Mouse (Mus musculus) cerebellum, adult 8-10 months (tissue): ENCODE measurements around the gene Fnbp1.
A peak's percentile ranks its signal among the peaks of the same experiment; 100 is the strongest.

Experiments used
- DNase-seq: peaks from one replicate; pipeline ENCODE4 v3.0.0; 2022

The Fnbp1 gene

GRCm38 (mm10) chr2:31091182-31091581 is 50.6 kb downstream of the Fnbp1 start:
- DNase-seq: no peak

- no peak for DNase-seq
These were observed 52.2 kb downstream of the Fnbp1 start for GRCm38 (mm10) chr2:31089607-31090006.

DNA sequence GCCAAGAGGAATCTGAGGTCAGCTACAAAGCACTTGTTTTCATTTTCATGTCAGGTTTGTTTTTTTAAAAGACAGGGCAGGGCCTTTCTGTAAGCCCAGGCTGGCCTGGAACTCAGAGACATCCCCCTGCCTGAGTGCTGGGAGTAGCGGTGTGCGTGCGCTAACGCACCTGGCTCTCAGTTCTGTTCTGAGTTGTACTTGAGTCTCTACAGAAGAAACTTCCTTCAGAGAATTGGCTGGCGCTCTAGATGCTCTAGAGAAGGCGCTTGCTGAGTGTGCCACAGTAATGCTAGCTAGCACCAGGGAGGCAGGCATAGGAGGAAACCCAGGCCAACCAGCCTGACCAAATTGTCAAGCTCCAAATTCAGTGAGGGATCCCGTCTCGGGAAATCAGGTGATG is 52.9 kb downstream of the Fnbp1 start:
- DNase-seq: no peak

DNA sequence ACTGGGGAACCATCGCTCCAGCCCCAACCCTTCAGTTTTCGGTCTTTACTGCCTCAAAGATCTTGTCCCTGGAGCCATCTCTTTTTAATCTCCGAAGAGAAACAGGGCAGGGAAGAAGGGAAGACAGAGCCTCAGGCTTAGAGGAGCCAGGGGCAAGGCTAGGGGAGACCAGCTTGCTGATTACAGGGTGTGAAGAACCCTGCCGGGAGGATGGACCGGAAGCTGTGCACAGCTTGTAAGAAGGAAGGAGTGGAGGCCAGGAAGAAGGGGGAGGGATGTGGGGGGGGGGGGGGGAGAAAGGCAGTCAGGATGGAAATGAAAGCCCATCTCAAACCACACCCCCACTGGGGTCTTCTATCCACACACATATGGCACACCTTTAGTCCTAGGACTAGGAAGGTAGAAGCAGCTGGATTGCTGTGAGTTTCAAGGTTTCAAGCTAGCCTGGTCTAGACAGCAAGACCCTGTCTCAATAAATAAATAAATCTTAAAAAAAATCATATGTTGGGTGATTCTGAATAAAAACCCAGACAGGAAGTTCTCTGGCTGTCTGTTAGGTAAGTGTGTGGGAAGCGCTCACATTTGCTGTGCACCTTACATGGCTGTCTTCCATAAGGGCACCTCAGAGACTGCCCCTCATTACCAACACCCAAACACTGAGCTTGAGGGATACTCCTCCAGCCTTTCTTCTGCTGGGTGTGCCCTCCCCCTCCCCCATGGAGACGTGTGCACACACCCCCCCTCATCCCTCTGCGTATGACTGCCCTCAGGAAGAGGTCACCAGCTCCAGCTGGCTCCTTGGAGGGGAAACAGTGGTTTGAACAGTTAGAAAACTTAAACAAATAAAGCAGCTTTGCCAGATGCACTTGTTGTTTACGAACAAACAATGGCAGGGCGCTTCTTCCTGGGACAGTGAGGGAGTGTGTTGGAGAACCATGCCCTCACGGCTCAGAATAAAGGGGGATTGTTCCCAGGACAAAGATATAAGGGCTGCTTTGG is 53.8 kb downstream of the Fnbp1 start:
- peak; percentile 73 for DNase-seq

DNA sequence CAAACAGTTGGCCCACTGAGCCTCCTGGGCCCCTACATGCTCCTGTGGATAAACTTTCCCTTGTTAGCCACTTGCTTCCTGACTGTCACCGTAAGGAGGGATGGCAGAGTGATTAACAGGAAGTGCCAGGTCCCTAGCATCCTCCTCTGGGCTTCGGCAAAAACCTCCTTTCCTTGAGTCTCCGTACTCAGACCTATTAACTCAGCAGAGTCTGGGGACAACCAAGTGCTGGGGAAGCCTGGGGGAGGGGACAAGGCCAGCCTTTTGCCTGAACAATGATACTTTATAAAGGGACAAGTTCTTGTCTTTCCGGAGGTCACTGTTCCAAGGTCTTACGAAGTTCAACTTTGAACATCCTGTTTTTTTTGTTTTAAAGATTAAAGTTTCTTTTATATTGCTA is 54.7 kb downstream of the Fnbp1 start:
- no peak for DNase-seq

DNA sequence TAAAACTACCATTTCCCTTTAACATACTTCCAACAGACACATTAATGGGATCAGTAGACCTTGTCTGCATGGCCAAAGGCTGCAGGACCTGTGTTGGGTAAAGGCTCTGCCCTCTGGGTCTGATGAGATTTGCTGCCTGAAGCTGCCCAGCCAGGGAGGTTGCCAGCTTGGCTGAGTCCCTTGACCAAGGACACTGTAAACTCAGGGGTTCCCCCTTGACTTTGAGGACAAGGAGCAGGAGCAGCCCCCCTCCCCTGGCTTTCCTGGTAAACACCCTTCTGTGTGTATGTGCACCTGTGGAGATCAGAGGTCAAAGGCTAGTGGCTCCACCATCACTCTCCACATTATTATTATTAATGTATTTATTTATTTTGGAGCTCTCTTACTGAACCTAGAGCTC is 55.3 kb downstream of the Fnbp1 start:
- no peak for DNase-seq

DNA sequence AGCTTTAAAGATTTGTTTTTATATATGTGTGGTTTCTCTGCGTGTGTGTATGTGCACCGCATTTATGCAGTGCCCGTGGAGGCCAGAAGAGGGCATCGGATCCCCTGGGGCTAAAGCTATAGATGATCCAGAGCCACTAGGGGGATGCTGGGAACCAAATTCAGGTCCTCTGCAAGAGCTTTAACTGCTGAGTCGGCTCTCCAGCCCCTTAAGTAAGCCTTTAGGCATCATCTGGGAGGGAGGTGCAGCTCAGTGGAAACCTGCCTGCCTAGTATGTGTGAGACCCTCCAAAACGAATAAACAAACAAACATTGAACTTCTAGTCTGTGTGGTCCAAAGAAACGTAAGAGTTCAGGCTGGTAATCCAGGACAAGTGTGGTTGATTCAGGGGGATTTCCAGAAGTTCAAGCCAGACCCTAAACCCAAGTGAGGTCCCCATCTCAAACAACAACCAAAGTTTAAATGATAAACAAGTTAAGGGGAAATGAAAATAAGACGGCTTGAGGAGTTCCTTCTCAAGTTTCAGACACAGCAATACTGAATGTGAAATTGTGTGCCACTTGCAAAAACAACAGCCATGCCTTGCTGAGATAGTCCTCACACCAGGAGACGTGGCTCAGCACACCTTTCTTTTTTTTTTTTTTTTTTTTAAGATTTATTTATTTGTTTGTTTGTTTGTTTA is 57.5 kb downstream of the Fnbp1 start:
- no peak for DNase-seq

GRCm38 (mm10) chr2:31083372-31083771 is 58.4 kb downstream of the Fnbp1 start:
- DNase-seq: no peak

DNA sequence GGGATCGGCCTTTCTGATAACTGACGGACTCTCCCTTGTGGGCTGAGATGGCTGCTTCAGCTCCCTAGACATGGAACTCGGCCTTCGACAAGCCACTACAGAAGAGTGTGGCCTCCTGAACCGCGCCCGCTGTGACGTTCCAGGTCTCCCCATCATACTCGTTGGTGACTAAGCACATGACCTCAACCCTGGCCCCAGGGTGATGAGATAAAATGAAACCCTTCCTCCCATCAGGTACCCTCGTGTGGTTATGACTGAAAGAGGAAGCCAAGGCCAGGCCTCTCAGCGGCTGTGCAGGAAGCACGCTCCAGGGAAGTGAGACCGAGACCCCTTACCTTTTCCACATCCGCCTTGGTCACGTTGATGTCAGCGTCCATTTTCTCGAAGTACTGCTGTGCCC is 59.2 kb downstream of the Fnbp1 start:
- DNase-seq: no peak

- no peak for DNase-seq
These were observed 60.5 kb downstream of the Fnbp1 start for GRCm38 (mm10) chr2:31081349-31081748.

DNA sequence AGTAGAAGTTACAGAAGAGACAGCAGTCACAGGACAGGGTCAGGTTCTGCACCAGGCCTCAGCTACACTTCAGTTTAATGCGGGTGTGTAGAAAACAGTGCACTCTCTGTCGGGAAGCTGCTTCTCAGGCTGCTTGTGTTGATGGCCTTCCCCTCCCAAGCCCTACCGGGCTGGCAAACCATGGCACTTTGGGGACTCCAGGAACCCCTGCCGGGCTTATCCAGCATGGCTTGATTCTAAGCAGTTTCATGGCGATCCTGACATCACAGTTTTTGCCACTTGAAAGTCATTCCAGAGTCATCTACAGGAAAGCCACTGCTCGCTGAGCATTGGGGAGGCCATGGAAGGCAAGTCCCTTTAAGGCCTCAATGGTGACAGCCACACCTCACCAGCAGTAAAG is 62.7 kb downstream of the Fnbp1 start:
- DNase-seq: no peak

DNA sequence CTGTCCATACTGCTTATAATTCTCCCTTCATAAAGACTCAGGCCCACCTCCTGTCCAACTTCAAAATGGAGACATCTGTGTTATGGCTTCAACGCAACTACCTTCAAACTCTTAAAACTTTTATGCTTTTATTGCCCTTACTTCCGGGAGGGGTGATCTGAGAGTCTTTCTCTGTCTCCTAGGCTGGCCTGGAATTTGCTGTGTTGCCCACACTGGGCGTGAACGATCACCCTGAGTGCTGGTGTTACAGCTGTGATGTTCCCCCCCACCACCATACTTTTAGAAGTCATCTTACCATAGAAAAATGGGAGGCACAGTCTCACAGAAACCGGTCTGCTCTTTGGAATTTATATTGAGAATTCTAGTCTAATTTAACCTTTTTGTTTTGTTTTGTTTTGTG is 64.2 kb downstream of the Fnbp1 start:
- no peak for DNase-seq

GRCm38 (mm10) chr2:31076351-31077140 is 65.3 kb downstream of the Fnbp1 start:
- no peak for DNase-seq

- DNase-seq: no peak
These were observed 66.0 kb downstream of the Fnbp1 start for GRCm38 (mm10) chr2:31075836-31076235.

- no peak for DNase-seq
These were observed 66.6 kb downstream of the Fnbp1 start for GRCm38 (mm10) chr2:31075168-31075567.

GRCm38 (mm10) chr2:31069506-31069905 is 72.3 kb downstream of the Fnbp1 start:
- DNase-seq: no peak

- no peak for DNase-seq
These were observed 72.7 kb downstream of the Fnbp1 start for GRCm38 (mm10) chr2:31069114-31069445.

DNA sequence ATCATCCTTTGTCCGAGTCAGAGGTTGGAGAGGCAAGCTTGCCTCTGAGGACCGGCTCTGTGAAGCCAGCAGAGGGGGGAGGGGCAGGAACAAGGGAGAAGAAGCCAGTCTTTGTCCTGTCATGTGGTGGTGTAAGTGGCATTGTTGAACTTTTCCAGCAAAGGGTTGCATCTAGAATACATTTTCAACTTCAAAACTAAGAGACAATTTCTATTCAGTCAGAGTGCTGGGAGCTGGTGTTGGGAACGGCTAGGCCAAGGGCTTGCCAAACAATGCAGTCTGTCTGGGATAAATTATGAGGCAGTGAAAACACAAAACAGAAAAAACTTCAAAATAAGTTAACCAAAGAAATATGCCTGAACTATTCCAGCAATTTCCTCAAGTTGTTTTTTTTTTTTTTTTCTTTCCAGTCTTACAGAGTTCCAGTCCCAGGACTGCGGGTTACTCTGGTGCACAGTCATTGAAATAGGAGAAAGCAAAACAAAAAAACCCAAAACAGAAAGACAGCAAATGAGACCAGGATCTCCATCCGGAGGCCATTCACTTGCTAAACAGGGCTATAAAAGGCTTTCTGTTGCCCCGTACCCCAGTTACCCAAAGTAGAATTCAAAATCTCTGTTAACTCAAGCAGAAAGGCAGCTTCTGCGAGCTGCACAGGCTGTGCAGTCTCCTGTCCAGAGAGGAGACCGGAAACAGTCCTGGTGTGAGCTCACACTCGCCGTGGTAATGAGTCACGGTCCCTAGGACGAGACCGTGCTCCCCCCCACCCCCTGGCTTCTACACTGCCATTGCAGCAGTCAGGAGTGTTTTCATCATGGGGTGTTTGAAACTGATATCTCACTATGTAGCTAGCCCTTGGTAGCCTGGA is 73.3 kb downstream of the Fnbp1 start:
- peak; percentile 62 for DNase-seq

- DNase-seq: no peak
These were observed 74.0 kb downstream of the Fnbp1 start for GRCm38 (mm10) chr2:31067696-31068245.

DNA sequence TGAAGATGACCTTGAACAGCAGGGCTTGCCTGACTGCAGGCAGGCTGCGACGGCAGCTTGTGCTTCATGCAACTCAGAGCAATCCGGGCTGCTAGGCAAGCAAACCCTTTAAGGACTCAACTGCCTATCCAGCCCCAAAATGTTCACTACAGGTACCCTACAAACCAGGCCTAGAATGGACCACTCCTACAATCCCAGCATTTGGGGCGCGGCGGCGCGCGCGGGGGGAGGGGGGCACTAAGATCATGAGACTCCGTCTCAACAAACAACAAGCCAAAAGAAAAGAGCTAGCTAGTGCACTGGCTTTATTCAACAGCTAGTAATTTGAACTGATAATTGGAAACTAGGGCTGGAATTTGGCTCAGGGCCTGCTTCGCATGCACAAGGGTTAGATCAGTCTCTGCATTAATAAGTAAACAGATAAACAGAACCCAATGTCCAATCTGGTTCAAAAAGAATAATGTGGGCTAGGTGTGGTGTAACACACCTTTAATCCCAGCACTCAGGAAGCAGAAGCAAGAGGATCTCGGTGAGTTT is 74.7 kb downstream of the Fnbp1 start:
- DNase-seq: no peak

DNA sequence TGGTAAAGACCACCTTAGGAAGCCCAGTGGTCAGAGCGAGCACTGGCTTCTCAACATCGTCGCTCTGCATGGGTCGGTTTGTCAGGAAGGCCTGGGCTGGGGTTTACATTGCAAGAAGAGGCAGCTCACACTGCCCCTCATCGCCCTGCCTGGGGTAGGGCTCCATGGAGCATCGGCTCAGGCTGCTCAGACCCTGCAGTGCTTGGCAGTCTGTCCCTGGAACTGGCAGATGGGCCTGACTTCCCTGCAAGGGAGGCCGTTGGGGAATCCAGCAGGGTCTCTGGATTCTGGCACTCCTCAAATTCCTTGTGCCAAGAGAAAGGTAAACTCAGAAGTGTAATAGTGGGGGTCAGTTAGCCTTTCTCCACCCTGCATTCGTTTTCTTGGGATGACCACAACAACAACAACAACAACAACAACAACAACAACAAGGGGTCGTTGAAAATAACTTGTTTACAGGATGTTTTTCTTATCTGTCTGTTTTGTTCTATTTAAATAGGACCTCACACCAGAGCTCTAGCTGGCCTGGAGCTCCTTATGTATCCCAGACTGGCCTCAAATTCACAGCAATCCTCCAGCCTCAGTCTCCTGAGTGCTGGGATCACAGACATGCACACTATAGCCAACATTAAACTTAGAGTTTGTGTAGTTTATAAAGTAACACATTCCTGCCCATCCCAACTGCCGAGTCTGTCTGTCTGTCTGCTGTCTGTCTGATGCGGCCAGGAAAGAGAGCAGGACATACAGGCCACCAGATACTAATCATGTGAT is 75.6 kb downstream of the Fnbp1 start:
- peak; percentile 92 for DNase-seq
